Mouse (Mus musculus) kidney, embryonic 15.5 days (tissue): ENCODE data around the gene 1810037I17Rik. TPM values are rescaled to one million over a fixed set of nuclear protein-coding genes. Genes with fewer than 3 reads are reported as not detected.
"Not testable (repeated sequence)": the region's sequence is repeated elsewhere in the genome, so short reads cannot be mapped to it uniquely, and the experiment has no call there.

Experiments used
- ATAC-seq: fragments of 200-750 bp; cut with Nextera tagmentation; replicated peaks from 2 replicates; pipeline ENCODE4 v1.8.0; 2017; ENCODE audit warnings: moderate TSS enrichment; ENCODE audit not compliant: low FRiP score
- H3K27ac ChIP-seq: fragments of 300-500 bp; sonication (generic); 2 replicates; pipeline ENCODE4 v1.5.1; 2015; ENCODE audit warnings: mild to moderate bottlenecking, inconsistent platforms
- H3K27me3 ChIP-seq: fragments of 300-500 bp; sonication (generic); 2 replicates; pipeline ENCODE4 v1.6.1; 2015; ENCODE audit warnings: inconsistent platforms
- H3K36me3 ChIP-seq: fragments of 300-500 bp; sonication (generic); 2 replicates; pipeline ENCODE4 v1.6.1; 2015; ENCODE audit warnings: inconsistent platforms
- H3K4me1 ChIP-seq: fragments of 300-500 bp; sonication (generic); 2 replicates; pipeline ENCODE4 v1.6.1; 2015; ENCODE audit warnings: inconsistent platforms
- H3K4me2 ChIP-seq: fragments of 300-500 bp; sonication (generic); 2 replicates; pipeline ENCODE4 v1.6.1; 2015; ENCODE audit warnings: moderate library complexity, mild to moderate bottlenecking, inconsistent platforms
- H3K4me3 ChIP-seq: fragments of 300-500 bp; sonication (generic); replicated peaks from 2 replicates; pipeline ENCODE4 v1.5.1; 2015; ENCODE audit warnings: mild to moderate bottlenecking, inconsistent platforms
- H3K9ac ChIP-seq: fragments of 300-500 bp; sonication (generic); 2 replicates; pipeline ENCODE4 v1.6.1; 2015; ENCODE audit warnings: mild to moderate bottlenecking, inconsistent platforms
- H3K9me3 ChIP-seq: fragments of 300-500 bp; sonication (generic); replicated peaks from 2 replicates; pipeline ENCODE4 v1.6.1; 2016; ENCODE audit warnings: inconsistent platforms
- WGBS: fragments of 180-500 bp; shearing (Covaris S2); methylation state at CpG from one replicate; pipeline ENCODE4 v1.1.7; 2015; ENCODE audit warnings: mixed read lengths; 5-methylcytosine and 5-hydroxymethylcytosine counted together
- polyA plus RNA-seq: library from polyadenylated mRNA; unstranded; fragments of >200 nt; fragmentation: Nextera tagmentation; extraction: Ambion mirVana; gene quantifications from 2 replicates; pipeline ENCODE4 v1.2.1, GENCODE M21; 2015

Gene 1810037I17Rik
- polyA plus RNA-seq, 1 experiment from 2014 or later = 102 TPM

DNA sequence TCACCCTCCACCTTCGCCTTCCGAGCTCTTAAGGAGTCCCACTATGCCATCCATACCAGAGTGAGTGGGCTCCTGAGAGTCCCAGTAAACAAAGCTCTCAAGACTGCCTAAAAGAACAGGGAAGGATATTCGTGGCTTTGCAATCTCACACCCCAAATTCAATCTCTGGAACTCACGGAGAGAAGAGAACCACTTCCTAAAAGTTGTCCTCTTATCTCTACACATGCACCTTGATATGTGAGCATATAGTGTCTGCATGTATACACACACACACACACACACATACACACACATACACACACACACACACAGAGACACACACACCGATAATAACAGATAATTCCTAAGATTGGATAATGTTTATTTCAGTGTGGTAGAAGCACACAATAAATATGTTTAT is 8.5 kb upstream of the 1810037I17Rik start:
- no peak overlapping the region for H3K9ac ChIP-seq
- no peak for ATAC-seq
- H3K27me3 ChIP-seq = no peaks in the 10 kb centered on the region
- H3K4me2 ChIP-seq = no peak overlapping the region
- no peak overlapping the region for H3K4me3 ChIP-seq
- WGBS = 90% methylated on average over 5 of the region's 5 CpGs
- no peaks in the 10 kb centered on the region for H3K36me3 ChIP-seq
- H3K9me3 ChIP-seq = no peaks in the 10 kb centered on the region
- H3K27ac ChIP-seq = no peak overlapping the region
- H3K4me1 ChIP-seq = peaks cover 2% of the 10 kb centered on the region; the same call in 1 of the 2 replicates

DNA sequence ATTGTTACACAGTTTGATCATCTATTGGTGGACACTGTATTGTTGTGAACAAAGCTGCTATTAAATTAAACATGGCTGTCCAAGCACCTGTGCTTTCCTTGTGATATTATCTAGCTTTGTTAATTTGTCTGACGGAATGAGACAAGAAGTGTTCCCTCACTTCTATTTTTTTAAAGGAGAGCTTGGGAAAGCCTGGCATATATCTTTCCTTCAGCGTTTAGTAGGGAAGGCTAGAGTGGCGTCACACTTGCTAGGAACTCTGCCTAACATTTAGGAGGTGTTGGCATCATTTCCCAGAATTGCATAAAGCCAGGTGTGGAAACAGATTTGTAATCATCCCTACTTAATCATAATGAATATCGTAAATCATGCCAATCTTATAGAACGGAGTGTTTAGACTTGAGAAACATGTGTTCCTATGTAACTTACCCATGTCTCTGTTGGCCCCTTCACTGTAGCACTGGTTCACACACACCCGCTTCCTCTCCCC is 7.8 kb upstream of the 1810037I17Rik start:
- no peak overlapping the region for H3K27ac ChIP-seq
- H3K9ac ChIP-seq = no peak overlapping the region
- H3K4me3 ChIP-seq = no peak overlapping the region
- H3K4me2 ChIP-seq = no peak overlapping the region
- WGBS = 84% methylated on average over 6 of the region's 6 CpGs
- H3K36me3 ChIP-seq = no peaks in the 10 kb centered on the region
- peaks cover 6% of the 10 kb centered on the region for H3K4me1 ChIP-seq
- ATAC-seq = no peak
- no peaks in the 10 kb centered on the region for H3K27me3 ChIP-seq
- H3K9me3 ChIP-seq = no peaks in the 10 kb centered on the region

DNA sequence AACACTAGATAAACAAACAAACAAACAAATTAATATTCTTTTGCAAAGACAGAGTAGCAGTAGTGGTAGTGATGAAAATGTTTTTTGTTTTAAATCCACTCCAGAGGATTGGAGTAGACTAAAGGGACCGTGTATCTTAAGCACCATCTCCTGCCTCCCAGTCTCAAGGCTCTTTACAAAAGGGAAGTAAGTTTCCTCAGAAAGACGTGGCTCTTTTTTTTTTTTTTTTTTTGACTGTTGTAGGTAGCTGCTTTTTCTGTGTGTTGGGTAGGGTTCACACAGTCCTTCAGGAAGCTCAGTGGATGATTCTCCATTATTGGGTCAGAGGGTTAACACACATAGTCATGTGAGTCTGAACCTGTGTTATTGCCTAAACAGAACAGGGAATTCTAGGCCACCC is 5.3 kb upstream of the 1810037I17Rik start:
- H3K9me3 ChIP-seq = no peaks in the 10 kb centered on the region
- no peak overlapping the region for H3K27ac ChIP-seq
- H3K27me3 ChIP-seq = no peaks in the 10 kb centered on the region
- no peak for ATAC-seq
- WGBS = 74% methylated on average over 2 of the region's 2 CpGs
- peaks cover 13% of the 10 kb centered on the region for H3K4me1 ChIP-seq
- no peak overlapping the region for H3K9ac ChIP-seq
- no peak overlapping the region for H3K4me3 ChIP-seq
- no peak overlapping the region for H3K4me2 ChIP-seq
- no peaks in the 10 kb centered on the region for H3K36me3 ChIP-seq

DNA sequence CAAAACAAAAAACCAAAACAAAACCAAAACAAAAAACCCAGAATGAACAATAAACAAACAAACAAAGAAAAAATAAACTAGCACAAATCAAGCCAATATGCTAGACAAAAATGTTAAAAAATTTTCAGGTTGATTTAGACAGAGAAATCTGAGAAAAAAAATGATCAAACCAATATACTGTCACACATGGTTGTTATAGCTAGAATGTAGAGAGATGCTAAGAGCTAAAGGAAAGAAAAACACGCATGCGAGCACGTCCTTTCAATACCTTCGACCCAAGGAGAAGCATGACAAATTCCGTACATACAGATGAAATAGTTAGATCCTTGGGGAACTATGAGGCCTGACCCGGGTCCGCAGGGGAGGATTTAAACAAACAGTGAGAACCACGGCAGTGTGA is 4.7 kb upstream of the 1810037I17Rik start, which contains the start of gene Gm10959:
Gene Gm10959, minus strand, starts transcription at position 101 of the 400 bp plus-strand sequence.
- 51% methylated on average over 8 of the region's 8 CpGs for WGBS

DNA sequence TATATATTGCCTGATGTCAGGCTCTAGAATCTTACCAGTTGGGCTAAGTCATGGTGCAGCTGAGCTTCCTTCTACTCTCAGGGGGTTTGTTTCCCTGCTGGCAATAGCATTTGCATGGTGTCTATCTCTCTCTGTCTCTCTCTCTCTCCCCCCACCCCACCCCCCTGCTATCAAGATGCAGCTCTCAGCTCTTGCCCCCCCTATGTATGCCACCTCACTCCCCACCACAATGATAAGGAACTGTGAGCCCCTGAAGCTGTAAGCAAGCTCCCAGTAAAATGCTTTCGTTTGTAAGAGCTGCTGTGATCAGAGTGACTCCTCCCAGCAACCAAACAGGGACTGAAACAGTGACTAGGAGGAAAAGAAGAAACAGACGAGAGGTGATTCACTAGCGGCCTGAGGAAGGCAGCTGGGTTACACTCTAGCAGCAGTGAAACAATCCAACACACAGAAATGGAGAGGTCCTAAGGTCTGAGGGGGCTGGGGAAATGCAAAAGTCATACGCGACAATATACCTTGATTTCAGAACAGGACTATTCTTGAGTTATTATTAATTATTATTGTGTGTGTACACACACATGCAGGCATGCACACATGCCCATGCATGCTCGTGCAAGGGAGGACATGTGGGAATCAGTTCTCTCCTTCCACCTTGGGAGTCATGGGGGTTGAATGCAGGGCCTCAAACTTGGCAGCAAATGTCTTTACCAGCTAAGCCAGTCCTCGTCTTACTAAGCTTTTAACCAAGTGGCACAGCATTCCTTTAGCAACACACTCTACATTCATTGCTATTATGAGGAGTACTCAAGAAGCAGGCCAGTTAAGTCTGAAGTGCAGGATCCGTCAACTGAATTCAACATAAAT is 3.2 kb upstream of the 1810037I17Rik start:
- Histone ChIP-seq H3K36me3 (no peaks in the 10 kb centered on the region), H3K4me1 (peaks cover 14% of the 10 kb centered on the region), H3K27ac (0 out of 2 replicates have a peak overlapping the region, but pooled peaks have one; percentile 20), H3K9me3 (no peaks in the 10 kb centered on the region), H3K4me2 (no peak overlapping the region), H3K9ac (no peak overlapping the region), H3K27me3 (no peaks in the 10 kb centered on the region), H3K4me3 (no peak overlapping the region)
- ATAC-seq = no peak
- WGBS = 72% methylated on average over 8 of the region's 8 CpGs

More for the DNA sequence above, 4.7 kb upstream of the 1810037I17Rik start, which contains the start of gene Gm10959:
- no peak for ATAC-seq
- H3K9me3 ChIP-seq = no peaks in the 10 kb centered on the region
- no peaks in the 10 kb centered on the region for H3K27me3 ChIP-seq
- no peak within 1 kb of the TSS for H3K27ac ChIP-seq
- H3K4me1 ChIP-seq = peaks cover 13% of the 10 kb centered on the region
- H3K4me2 ChIP-seq = no peak within 1 kb of the TSS
- no peaks in the 10 kb centered on the region for H3K36me3 ChIP-seq
- H3K9ac ChIP-seq = no peak within 1 kb of the TSS
- H3K4me3 ChIP-seq = no peak within 1 kb of the TSS

DNA sequence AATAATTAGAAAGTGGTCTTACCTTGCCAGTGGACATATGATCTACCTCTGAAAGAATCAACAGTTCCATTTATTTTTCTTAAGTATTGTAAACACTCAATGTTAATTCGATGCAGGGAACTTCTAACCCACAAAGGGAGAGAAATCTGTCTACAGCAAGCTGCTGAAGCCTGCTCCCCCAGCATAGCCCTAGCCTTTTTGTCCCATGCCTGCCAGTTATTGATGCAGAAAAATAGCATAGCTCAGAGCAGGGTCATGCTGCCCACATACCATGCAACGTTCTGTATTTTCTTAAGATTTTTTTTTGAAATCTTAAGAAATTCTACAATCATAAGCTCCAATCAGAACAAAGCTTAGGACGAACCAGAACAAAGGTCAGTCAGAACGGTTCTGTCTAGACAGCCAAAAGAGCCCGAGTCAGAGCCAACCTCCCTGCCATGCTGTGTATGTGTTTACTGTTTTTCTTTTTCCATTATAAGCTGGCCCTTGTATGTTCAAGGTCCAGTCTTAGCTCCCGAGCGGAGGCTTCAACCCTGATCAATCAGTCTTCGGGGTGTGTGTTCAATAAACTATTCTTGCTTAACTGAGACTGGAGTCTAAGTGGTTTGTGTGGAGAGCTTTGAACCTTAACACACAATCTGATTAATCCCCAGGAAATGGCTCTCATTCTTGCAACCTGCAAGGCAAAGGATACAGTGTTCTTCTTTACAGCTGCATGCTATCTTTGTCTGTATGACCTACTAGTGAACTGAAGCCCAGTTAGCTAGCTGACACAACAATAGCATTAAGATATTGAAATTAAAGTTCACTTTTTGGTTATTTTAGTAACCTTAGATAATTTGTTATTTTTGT is 2.1 kb upstream of the 1810037I17Rik start:
- no peaks in the 10 kb centered on the region for H3K27me3 ChIP-seq
- ATAC-seq = no peak
- peaks cover 21% of the 10 kb centered on the region for H3K4me1 ChIP-seq
- H3K27ac ChIP-seq = peak overlapping the region; percentile 20; the same call in 1 of the 2 replicates
- 72% methylated on average over 8 of the region's 8 CpGs for WGBS
- H3K4me2 ChIP-seq = no peak overlapping the region
- no peaks in the 10 kb centered on the region for H3K9me3 ChIP-seq
- H3K9ac ChIP-seq = no peak overlapping the region
- H3K4me3 ChIP-seq = no peak overlapping the region
- peaks cover 9% of the 10 kb centered on the region; the same call in 1 of the 2 replicates for H3K36me3 ChIP-seq

DNA sequence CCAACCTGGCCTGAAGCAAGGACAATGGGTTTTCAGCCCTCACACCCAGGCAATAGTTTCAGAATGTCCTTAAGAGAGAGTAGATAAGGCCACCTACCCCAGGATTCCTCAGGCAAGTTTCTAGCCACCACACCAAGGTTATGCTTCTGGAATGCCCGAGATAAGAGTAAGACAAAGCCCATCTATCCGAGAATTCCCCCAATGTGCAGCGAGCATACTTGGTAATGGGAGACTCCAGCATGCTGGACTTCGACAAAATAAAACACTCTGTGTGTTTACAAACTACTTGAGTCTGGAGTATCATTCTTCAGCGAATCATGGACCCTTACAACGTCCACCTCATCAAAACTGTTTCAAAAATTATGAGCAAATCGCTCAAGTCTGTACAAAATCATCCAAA is 856 bp upstream of the 1810037I17Rik start:
- Histone ChIP-seq H3K27ac (peak overlapping the region; percentile 3; the same call in 1 of the 2 replicates), H3K36me3 (peaks cover 14% of the 10 kb centered on the region; the same call in 1 of the 2 replicates), H3K4me3 (peak overlapping the region; percentile 64), H3K4me1 (peaks cover 21% of the 10 kb centered on the region), H3K27me3 (no peaks in the 10 kb centered on the region), H3K4me2 (peak overlapping the region; percentile 69), H3K9ac (no peak overlapping the region), H3K9me3 (no peaks in the 10 kb centered on the region)
- ATAC-seq = no peak
- 71% methylated on average over 7 of the region's 7 CpGs for WGBS

DNA sequence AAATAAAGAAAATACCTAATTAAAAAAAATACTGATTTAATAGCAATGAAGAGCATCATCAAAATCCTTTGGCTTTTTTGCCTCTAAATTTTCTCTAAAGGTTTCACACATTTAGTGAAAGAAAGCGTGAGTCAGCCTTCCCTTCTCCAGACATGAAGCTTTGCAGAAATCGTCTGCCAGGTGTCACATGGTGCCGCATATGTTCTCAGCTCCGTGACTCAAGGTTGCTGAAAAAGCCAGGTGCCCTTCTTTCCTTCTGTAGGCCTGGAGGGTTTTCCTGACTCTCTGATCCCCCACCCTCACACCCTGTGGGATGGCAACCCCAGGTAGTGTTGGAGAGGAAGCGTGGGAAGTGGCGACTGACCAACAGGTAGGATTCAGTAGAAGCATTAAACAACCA is 5.7 kb downstream of the 1810037I17Rik start:
- 92% methylated on average over 6 of the region's 6 CpGs for WGBS
- Histone ChIP-seq H3K9me3 (no peaks in the 10 kb centered on the region), H3K27me3 (no peaks in the 10 kb centered on the region), H3K27ac (no peak overlapping the region), H3K4me3 (no peak overlapping the region), H3K36me3 (peaks cover 40% of the 10 kb centered on the region; the same call in 1 of the 2 replicates), H3K4me2 (no peak overlapping the region), H3K4me1 (peaks cover 8% of the 10 kb centered on the region; the same call in 1 of the 2 replicates), H3K9ac (no peak overlapping the region)
- no peak for ATAC-seq

DNA sequence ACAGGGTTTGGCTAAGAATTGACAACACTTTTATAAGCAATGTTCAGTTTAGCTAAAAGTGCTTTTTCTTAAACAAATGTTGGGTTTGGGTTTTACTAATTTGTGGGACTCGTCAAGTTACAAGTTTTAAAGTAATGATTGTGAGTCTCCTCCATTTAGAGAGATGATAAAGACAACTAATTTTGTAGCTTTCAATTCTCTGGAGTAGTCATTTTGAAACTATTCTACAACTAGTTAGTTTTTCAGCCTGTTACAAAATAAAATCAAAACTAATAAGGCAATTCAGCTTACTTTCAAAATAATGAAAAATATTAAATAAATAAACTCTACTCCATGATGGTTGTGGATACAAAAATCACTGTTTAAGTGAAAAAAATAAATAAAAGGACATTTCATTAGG is 8.5 kb downstream of the 1810037I17Rik start:
- no peak overlapping the region for H3K4me2 ChIP-seq

DNA sequence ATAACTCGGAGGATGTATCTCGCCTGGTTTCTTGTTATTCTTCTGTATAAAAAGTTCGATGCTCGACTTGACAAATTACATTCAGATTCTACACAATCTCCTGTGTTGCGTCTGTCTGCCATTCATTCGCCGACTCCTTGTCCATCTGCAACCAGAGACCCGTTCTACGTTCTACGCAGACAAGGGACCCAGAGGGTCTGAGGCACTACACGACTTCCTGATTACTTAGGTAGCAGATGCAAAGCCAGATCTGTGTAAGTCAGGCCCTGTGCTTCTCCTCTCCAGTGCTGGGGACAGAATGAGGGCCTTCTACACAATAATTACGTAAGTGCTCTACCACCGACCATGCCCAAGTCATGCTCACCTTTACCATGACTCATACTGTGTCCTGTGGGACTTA is 13.2 kb downstream of the 1810037I17Rik start:
- not testable (repeated sequence) for H3K27ac ChIP-seq, H3K27me3 ChIP-seq, H3K9me3 ChIP-seq, ATAC-seq, H3K4me1 ChIP-seq, H3K9ac ChIP-seq, H3K4me2 ChIP-seq, H3K4me3 ChIP-seq
- WGBS = 87% methylated on average over 13 of the region's 13 CpGs
- H3K36me3 ChIP-seq = peaks cover 24% of the 10 kb centered on the region

More for the DNA sequence above, 8.5 kb downstream of the 1810037I17Rik start:
- H3K4me1 ChIP-seq = no peaks in the 10 kb centered on the region
- H3K36me3 ChIP-seq = peaks cover 38% of the 10 kb centered on the region
- H3K27ac ChIP-seq = no peak overlapping the region
- no peak overlapping the region for H3K9ac ChIP-seq
- no peaks in the 10 kb centered on the region for H3K9me3 ChIP-seq
- ATAC-seq = no peak
- no peaks in the 10 kb centered on the region for H3K27me3 ChIP-seq
- WGBS = 88% methylated on average over 1 of the region's 1 CpGs
- no peak overlapping the region for H3K4me3 ChIP-seq

DNA sequence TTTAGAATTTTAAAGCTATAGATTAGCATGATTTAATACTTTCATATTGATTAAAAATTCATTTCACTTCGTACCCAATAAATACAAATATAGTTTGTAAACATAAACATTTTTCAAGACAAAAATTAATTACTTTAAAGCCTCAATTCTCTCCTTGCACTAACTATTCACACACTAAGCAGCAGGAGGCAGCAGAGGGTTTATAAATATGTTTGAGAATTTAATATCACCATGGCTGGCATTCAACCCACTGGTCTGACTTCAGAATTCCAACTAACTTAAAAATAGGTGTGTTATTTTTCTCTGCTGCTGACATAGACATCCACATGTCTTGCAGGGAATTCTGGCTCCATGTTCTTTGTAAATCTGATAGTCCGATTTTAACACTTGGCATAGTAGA is 15.2 kb downstream of the 1810037I17Rik start:
- 80% methylated on average over 2 of the region's 2 CpGs for WGBS
- ATAC-seq = no peak

More for the DNA sequence above, 15.2 kb downstream of the 1810037I17Rik start:
- no peaks in the 10 kb centered on the region for H3K27me3 ChIP-seq
- peaks cover 19% of the 10 kb centered on the region for H3K36me3 ChIP-seq
- no peak overlapping the region for H3K9ac ChIP-seq
- H3K4me1 ChIP-seq = no peaks in the 10 kb centered on the region
- no peak overlapping the region for H3K4me3 ChIP-seq
- no peak overlapping the region for H3K27ac ChIP-seq
- H3K4me2 ChIP-seq = no peak overlapping the region
- H3K9me3 ChIP-seq = no peaks in the 10 kb centered on the region
